Mouse (Mus musculus) kidney, embryonic 14.5 days (tissue): ENCODE measurements around the gene Myrf. TPM values are rescaled to one million over a fixed set of nuclear protein-coding genes. Genes with fewer than 3 reads are reported as not detected.

Experiments
- ATAC-seq: fragments of 200-750 bp; cut with Nextera tagmentation; 2 replicates; pipeline ENCODE4 v1.8.0; 2017; ENCODE audit warnings: moderate number of reproducible peaks, mild to moderate bottlenecking, moderate TSS enrichment, moderate library complexity; ENCODE audit not compliant: low FRiP score, low TSS enrichment
- H3K27ac ChIP-seq: fragments of 300-500 bp; sonication (generic); 2 replicates; pipeline ENCODE4 v1.5.1; 2014; ENCODE audit warnings: low read depth, mild to moderate bottlenecking, low read length, moderate library complexity, mixed read lengths
- H3K27me3 ChIP-seq: fragments of 300-500 bp; sonication (generic); 2 replicates; pipeline ENCODE4 v1.6.1; 2014; ENCODE audit warnings: mild to moderate bottlenecking, low read length; ENCODE audit not compliant: control insufficient read depth, insufficient read depth
- H3K36me3 ChIP-seq: fragments of 300-500 bp; sonication (generic); 2 replicates; pipeline ENCODE4 v1.6.1; 2014; ENCODE audit warnings: low read length, mixed read lengths; ENCODE audit not compliant: control insufficient read depth, insufficient read depth
- H3K4me1 ChIP-seq: fragments of 300-500 bp; sonication (generic); 2 replicates; pipeline ENCODE4 v1.6.1; 2014; ENCODE audit warnings: low read length, mixed read lengths; ENCODE audit not compliant: control insufficient read depth, insufficient read depth
- H3K4me2 ChIP-seq: fragments of 300-500 bp; sonication (generic); replicated peaks from 2 replicates; pipeline ENCODE4 v1.6.1; 2014; ENCODE audit warnings: low read depth, mild to moderate bottlenecking, low read length
- H3K4me3 ChIP-seq: fragments of 300-500 bp; sonication (generic); 2 replicates; pipeline ENCODE4 v1.5.1; 2014; ENCODE audit warnings: mild to moderate bottlenecking, low read length
- H3K9ac ChIP-seq: fragments of 300-500 bp; sonication (generic); 2 replicates; pipeline ENCODE4 v1.6.1; 2014; ENCODE audit warnings: low read depth, mild to moderate bottlenecking, low read length, moderate library complexity
- H3K9me3 ChIP-seq: fragments of 300-500 bp; sonication (generic); 2 replicates; pipeline ENCODE4 v1.6.1; 2016; ENCODE audit warnings: low read length; ENCODE audit not compliant: control insufficient read depth
- WGBS: fragments of 180-500 bp; shearing (Covaris S2); extraction: QIAGEN DNeasy Blood & Tissue Kit; methylation state at CpG from one replicate; pipeline ENCODE4 v1.1.7; 2014; 5-methylcytosine and 5-hydroxymethylcytosine counted together
- polyA plus RNA-seq: library from polyadenylated mRNA; unstranded; fragments of >200 nt; fragmentation: Nextera tagmentation; extraction: Ambion mirVana; gene quantifications from 2 replicates; pipeline ENCODE4 v1.2.1, GENCODE M21; 2014

Myrf gene
- polyA plus RNA-seq: 3.9 and 6.4 TPM in 2 replicates

- H3K4me3 ChIP-seq: peak within 1 kb of the TSS; percentile 51
- no peaks in the 10 kb centered on the region for H3K9me3 ChIP-seq
- H3K36me3 ChIP-seq: no peaks in the 10 kb centered on the region
- H3K4me1 ChIP-seq: peaks cover 9% of the 10 kb centered on the region; the same call in 1 of the 2 replicates
- WGBS: 8% methylated on average over 39 of the region's 43 CpGs
- H3K4me2 ChIP-seq: peak within 1 kb of the TSS; percentile 90
- 0 out of 2 replicates have a peak within 1 kb of the TSS, but pooled peaks have one; percentile 7 for H3K27ac ChIP-seq
- H3K27me3 ChIP-seq: no peaks in the 10 kb centered on the region
- peak; percentile 83 for ATAC-seq
- H3K9ac ChIP-seq: peak within 1 kb of the TSS; percentile 65
These were observed at the start of gene Myrf for GRCm38 (mm10) chr19:10240654-10241305. Gene Myrf, minus strand, starts transcription at chr19:10240748.

- ATAC-seq: peak; percentile 7; the same call in 1 of the 2 replicates
- no peak overlapping the region for H3K27ac ChIP-seq
- H3K4me2 ChIP-seq: no peak overlapping the region
- H3K9ac ChIP-seq: 0 out of 2 replicates have a peak overlapping the region, but pooled peaks have one; percentile 5
- no peak overlapping the region for H3K4me3 ChIP-seq
- 54% methylated on average over 4 of the region's 4 CpGs for WGBS
- no peaks in the 10 kb centered on the region for H3K36me3 ChIP-seq
- peaks cover 42% of the 10 kb centered on the region for H3K4me1 ChIP-seq
- H3K9me3 ChIP-seq: no peaks in the 10 kb centered on the region
- H3K27me3 ChIP-seq: no peaks in the 10 kb centered on the region
These were observed 49.1 kb upstream of the Myrf start for GRCm38 (mm10) chr19:10289609-10290150.

GRCm38 (mm10) chr19:10288125-10289040 is 47.8 kb upstream of the Myrf start:
- Histone ChIP-seq H3K27ac (no peak overlapping the region), H3K4me3 (no peak overlapping the region), H3K27me3 (no peaks in the 10 kb centered on the region), H3K9me3 (no peaks in the 10 kb centered on the region), H3K9ac (no peak overlapping the region), H3K4me1 (peaks cover 37% of the 10 kb centered on the region), H3K36me3 (no peaks in the 10 kb centered on the region), H3K4me2 (no peak overlapping the region)
- 82% methylated on average over 8 of the region's 8 CpGs for WGBS
- no peak for ATAC-seq

GRCm38 (mm10) chr19:10286458-10286872 is 45.9 kb upstream of the Myrf start:
- 79% methylated on average over 10 of the region's 10 CpGs for WGBS
- Histone ChIP-seq H3K4me1 (peaks cover 25% of the 10 kb centered on the region), H3K27me3 (no peaks in the 10 kb centered on the region), H3K27ac (no peak overlapping the region), H3K9me3 (no peaks in the 10 kb centered on the region), H3K9ac (no peak overlapping the region), H3K36me3 (no peaks in the 10 kb centered on the region), H3K4me2 (no peak overlapping the region), H3K4me3 (no peak overlapping the region)
- no peak for ATAC-seq

- Histone ChIP-seq H3K9me3 (no peaks in the 10 kb centered on the region), H3K4me1 (peaks cover 30% of the 10 kb centered on the region), H3K9ac (no peak overlapping the region), H3K36me3 (no peaks in the 10 kb centered on the region), H3K4me3 (no peak overlapping the region), H3K27ac (no peak overlapping the region), H3K4me2 (no peak overlapping the region), H3K27me3 (no peaks in the 10 kb centered on the region)
- ATAC-seq: no peak
- WGBS: 56% methylated on average over 14 of the region's 14 CpGs
These were observed 40.4 kb upstream of the Myrf start for GRCm38 (mm10) chr19:10280771-10281540.

- WGBS: 81% methylated on average over 9 of the region's 9 CpGs
- H3K9ac ChIP-seq: no peak overlapping the region
These were observed 39.1 kb upstream of the Myrf start for GRCm38 (mm10) chr19:10279668-10280067.

GRCm38 (mm10) chr19:10278669-10279324 is 38.2 kb upstream of the Myrf start:
- H3K9me3 ChIP-seq: no peaks in the 10 kb centered on the region
- WGBS: 13% methylated on average over 6 of the region's 6 CpGs
- no peak overlapping the region for H3K9ac ChIP-seq
- H3K4me3 ChIP-seq: no peak overlapping the region
- peak; percentile 54 for ATAC-seq
- no peaks in the 10 kb centered on the region for H3K36me3 ChIP-seq
- H3K27ac ChIP-seq: no peak overlapping the region; the same call in 1 of the 2 replicates
- no peaks in the 10 kb centered on the region for H3K27me3 ChIP-seq
- H3K4me2 ChIP-seq: no peak overlapping the region
- peaks cover 35% of the 10 kb centered on the region for H3K4me1 ChIP-seq

More at GRCm38 (mm10) chr19:10279668-10280067, 39.1 kb upstream of the Myrf start:
- Histone ChIP-seq H3K4me3 (no peak overlapping the region), H3K36me3 (no peaks in the 10 kb centered on the region), H3K27ac (no peak overlapping the region), H3K4me2 (no peak overlapping the region), H3K9me3 (no peaks in the 10 kb centered on the region), H3K27me3 (no peaks in the 10 kb centered on the region), H3K4me1 (peaks cover 29% of the 10 kb centered on the region)
- ATAC-seq: no peak

GRCm38 (mm10) chr19:10277759-10278158 is 37.2 kb upstream of the Myrf start:
- Histone ChIP-seq H3K4me3 (no peak overlapping the region), H3K27ac (peak overlapping the region; percentile 47; the same call in 1 of the 2 replicates), H3K4me1 (peaks cover 46% of the 10 kb centered on the region), H3K9ac (peak overlapping the region; percentile 42; the same call in 1 of the 2 replicates), H3K4me2 (no peak overlapping the region), H3K36me3 (no peaks in the 10 kb centered on the region), H3K9me3 (no peaks in the 10 kb centered on the region), H3K27me3 (no peaks in the 10 kb centered on the region)
- peak; percentile 69 for ATAC-seq
- WGBS: 24% methylated on average over 5 of the region's 5 CpGs
